Mouse (Mus musculus): ENCODE measurements around the gene Uprt. TPM values are rescaled to one million over a fixed set of nuclear protein-coding genes. Genes with fewer than 3 reads are reported as not detected.

Uprt gene
- 1 to 10 TPM; 2.8 to 3.5 TPM for polyA plus RNA-seq (2017; shearing (Covaris generic))

GRCm38 (mm10) chrX:104482572-104483443 is at the start of gene Uprt:
Gene Uprt, plus strand, starts transcription at chrX:104482818.
- ATAC-seq, result peak; percentile 95

DNA sequence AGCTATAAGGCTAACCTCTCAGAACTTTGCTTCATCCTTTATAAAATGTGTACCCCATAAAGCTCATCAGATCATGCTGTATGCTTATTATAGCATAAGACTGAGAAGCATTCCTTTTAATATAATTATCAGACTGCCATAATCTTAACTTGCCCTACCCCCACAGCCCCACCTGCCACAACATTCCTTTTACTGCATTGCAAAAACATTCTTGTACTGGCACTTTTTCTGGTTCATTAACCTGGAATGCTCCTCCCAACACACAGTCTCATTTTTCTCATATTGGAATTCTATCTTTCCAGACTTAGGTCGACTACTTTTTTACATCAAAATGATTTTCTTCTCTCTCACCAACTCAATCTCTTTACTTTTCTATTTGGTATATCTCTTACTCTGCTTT is 49.2 kb upstream of the Uprt start:
- no peak for ATAC-seq

DNA sequence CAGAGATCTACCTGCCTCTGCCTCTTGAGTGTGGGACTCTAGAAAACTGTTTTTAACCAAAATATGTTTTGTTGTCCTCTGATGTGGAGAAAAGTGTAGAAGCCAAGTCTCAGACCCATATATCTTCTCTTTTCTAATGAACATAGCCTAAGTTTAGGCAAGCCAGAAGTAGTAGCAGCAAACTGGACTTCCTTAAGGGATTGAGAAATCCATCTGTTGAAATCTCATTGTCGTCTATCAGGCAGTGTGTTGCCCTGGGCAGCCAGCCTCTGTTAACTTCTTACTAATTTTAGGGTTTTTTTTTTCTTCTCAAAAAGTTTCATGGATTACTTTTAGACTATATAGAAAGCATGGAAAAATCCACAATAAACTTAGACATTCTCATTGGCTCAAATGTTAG is 30.2 kb upstream of the Uprt start:
- no peak for ATAC-seq

- no peak for ATAC-seq
Measured at GRCm38 (mm10) chrX:104461755-104462154, 20.9 kb upstream of the Uprt start.

- ATAC-seq, result no peak
Measured at GRCm38 (mm10) chrX:104464376-104464775, 18.2 kb upstream of the Uprt start.

DNA sequence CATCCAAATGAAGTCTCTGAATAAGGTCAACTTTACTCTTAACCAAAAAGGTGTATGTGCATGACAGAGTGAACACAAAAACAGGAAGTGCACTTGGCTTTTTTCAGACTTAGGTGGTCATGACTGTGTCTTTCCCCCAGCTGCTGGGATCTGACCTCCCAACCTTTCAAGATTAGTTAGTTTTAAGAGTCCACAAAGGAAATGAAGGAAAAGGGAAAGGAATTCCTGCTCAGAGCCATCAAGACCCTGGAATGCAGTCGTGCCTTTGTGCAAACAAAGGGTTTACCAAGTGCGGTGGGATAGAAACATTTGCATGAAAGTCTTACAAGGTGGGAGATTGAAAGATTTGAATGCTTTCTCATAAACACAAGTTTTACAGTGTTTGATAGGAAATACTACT is 4.6 kb upstream of the Uprt start:
- ATAC-seq, result no peak

GRCm38 (mm10) chrX:104483444-104483808 is 808 bp downstream of the Uprt start:
- peak; percentile 19 for ATAC-seq

GRCm38 (mm10) chrX:104485596-104485995 is 3.0 kb downstream of the Uprt start:
- ATAC-seq, result no peak

DNA sequence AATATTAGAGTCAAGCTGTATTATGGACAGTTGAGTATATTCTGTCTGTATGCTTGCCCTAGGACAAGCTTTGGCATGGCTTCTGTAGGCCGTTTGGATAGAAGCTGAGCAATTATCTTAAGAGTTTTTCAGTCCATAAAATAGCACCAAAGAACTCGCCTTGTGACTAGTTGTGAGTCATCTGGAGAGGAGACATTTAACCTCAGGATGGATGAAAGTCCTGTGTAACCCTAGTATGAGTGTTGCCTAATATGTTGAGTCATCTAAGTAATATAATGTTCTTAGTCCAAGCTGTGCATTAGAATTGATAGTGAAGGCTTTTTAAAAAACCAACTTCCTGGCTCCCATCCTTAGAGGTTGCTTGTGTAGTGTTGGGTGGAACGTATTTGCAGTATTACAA is 5.4 kb downstream of the Uprt start:
- ATAC-seq, result peak; percentile 18

GRCm38 (mm10) chrX:104488870-104489467 is 6.4 kb downstream of the Uprt start:
- ATAC-seq, result no peak

DNA sequence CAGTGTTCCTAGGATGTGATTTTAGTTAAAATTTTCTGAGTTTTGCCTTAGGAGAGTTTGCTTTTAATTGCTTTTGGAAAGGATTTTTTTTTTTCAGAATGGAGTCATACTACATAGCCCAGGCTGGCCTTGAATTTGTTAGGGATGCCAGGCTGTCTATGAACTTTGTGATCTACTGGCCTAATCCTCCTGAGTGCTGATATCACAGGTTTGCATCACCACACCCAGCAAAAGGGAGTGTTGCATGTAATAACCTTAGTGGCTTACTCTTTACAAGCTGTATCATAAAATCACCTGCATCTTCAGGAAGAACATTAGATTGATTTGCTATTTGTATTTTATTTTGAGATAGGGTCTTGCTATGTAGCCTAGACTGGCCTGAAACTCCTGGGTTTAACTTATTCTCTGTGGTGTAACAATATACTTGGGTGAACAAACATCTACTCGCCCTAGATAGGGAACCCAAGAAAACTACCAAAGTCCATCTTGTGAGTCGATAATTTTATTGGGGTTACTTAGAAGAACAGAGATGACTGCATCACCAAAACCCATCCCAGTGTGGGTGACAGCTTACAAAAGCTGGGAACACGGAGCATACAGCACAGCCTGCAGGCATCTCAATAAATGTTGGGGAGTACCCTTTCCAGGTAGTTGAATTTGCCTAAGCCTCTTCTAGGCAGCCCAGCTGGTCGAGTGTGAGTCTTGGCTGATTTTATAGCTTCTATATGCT is 7.2 kb downstream of the Uprt start:
- no peak for ATAC-seq

DNA sequence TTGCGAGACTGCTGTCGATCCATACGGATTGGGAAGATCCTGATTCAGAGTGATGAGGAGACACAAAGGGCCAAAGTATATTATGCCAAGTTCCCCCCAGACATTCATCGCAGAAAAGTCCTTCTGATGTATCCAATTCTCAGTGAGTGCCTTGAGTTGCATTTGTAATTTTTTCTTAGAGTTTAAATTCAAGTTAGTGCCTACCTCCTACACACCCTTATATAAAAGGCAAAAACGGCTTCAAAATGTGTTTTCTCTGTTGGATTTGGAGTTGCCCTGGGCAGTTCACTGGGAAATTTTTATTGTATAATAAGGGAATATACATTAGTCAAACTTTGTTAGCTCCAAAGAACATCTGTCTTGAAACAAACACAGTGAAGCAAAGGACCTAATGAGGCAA is 19.1 kb downstream of the Uprt start:
- ATAC-seq, result no peak

DNA sequence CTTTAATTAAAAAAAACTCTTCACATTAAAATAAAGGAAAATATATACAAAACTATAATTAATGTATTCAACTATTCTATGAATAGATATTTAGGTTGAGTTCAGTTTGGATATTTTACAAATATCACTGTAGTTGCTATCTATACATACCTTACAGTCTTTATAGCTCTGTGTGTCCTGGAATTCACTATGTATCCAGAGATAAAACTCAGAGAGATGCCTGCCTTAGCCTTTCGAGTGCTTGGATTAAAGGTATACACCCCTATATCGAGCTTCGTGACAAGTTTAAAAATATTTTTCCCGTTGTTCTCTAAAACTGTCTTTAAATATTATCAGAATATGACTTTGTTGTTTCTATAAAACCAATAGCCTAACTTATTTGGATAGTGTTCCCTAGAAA is 60.0 kb downstream of the Uprt start:
- ATAC-seq, result no peak

GRCm38 (mm10) chrX:104543919-104544595 is 61.4 kb downstream of the Uprt start:
- ATAC-seq, result no peak

DNA sequence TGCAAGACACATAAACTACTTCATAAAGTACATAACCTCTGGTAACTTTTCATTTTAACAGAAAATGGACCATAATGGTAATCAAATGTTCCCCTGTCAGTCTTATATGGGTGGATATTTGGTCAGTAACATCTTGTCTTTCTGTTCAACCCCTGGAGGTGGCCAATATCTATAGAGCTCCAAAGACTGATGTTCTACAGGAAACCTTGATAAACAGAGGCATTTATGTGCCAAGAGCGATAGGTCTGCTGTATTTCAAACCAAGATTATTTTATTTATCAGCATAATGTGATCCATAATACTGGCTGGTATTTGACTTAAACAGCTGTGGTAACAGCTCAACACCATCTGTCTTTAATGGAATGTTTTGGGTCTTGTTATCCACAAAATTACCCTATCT is 62.7 kb downstream of the Uprt start:
- ATAC-seq, result no peak

Other genes with a start within 250 kb of the Uprt start
- gene Abcb7, start 69.0 kb upstream of the Uprt start, polyA plus RNA-seq (2017; shearing (Covaris generic)), result 10 to 100 TPM; 24.6 to 25.5 TPM
- gene Zdhhc15, start 188.2 kb downstream of the Uprt start, polyA plus RNA-seq (2017; shearing (Covaris generic)), result 1 to 10 TPM; 6.6 TPM